Mouse (Mus musculus): ENCODE measurements around the gene Apoc3. TPM values are rescaled to one million over a fixed set of nuclear protein-coding genes. Genes with fewer than 3 reads are reported as not detected.
A peak's percentile ranks its signal among the peaks of the same experiment; 100 is the strongest.

Gene Apoc3
- total RNA-seq, 2 experiments from 2014 or later = 1.2 to 2.1 TPM

DNA sequence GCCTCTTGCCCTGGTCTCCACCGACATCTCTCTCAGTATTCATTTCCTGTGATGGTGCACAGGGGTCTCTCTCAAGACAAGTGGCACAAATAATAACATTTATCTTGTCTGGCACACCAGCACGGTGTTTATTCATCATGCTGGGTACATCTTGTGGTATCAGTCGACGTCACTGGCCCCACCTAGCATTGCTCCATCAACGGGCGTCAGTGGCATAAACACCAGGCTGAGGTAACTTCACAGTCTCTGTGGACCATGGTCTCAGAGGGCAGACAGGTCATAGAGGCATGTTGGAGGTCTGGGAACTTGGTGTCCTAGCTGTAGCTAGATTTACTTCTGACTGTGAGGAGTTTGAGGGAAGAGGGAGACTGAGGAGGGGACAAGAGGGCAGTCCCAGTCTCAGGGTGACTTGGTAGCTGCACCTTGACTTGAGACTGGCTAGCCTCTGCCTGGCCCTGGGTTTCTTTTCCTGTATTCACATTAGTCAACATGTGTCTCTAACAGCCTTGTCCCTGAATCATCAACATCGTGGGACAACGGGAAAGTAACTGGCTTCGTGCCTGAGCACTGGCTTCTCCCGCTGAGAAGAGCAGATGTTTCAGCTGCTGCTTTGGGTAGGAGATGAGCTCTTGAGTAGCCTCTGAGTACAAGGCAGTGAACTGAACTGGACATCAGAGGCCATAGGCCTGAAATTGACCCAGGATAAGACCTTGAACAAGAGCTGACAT lies 21.4 kb upstream of the Apoc3 start:
- Histone ChIP-seq H3K4me3 (no peak overlapping the region), H3K27ac (no peak overlapping the region)
- no peak for TF ChIP-seq CTCF (IDR thresholded peaks at IDR 0.05)
- intact Hi-C loops (cut with DNase I) = no loop called here
- DNase-seq (ENCODE audit: extremely low spot score in 1 of 2, low spot score in 2 of 2) = no peak

DNA sequence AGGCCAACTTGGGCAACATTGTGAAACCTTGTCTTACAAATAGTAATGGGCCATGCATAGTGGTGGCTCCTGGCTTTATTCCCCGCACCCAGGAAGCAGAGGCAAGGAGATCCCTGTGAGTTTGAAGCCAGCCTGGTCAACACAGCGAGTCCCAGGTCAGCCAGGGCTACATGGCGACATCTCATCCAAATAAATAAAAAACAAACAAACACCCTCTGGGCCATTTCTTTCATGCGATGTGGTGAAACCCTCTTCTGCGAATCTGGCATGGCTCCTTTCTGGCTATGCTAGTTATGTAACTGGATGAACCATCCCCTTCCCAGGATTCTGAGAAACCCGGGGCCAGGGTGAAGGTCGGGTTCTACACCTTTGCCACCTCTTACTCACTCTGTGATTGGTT lies 20.7 kb upstream of the Apoc3 start:
- TF ChIP-seq CTCF (IDR thresholded peaks at IDR 0.05) = no peak
- intact Hi-C loops (cut with DNase I) = no loop called here
- DNase-seq (ENCODE audit: extremely low spot score in 1 of 2, low spot score in 2 of 2) = no peak
- no peak overlapping the region for H3K27ac ChIP-seq
- no peak overlapping the region for H3K4me3 ChIP-seq

DNA sequence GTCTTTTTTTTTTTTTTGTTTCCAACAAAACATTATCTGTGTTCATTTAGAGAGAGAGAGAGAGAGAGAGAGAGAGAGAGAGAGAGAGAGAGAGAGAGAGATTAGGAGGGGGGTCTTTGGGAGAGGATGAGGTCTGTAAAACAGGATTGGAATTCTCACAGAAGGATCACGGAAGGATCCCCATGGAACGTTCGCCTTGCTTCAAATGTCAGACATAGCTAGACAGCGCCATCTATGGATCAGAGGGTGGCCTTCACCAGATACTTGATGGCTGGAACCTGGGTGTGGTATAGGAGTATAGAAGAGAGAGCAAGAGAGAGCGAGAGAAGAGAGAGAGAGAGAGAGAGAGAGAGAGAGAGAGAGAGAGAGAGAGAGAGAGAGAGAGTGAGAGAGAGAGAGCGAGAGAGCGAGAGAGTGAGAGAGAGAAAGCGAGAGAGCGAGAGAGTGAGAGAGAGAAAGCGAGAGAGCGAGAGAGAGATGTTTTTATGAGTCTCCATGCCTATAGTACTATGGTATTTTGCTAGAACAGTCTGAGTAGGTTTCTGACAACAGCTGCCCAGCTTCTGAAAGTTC lies 11.4 kb upstream of the Apoc3 start:
- peak; percentile 60 for TF ChIP-seq CTCF (IDR thresholded peaks at IDR 0.05)

DNA sequence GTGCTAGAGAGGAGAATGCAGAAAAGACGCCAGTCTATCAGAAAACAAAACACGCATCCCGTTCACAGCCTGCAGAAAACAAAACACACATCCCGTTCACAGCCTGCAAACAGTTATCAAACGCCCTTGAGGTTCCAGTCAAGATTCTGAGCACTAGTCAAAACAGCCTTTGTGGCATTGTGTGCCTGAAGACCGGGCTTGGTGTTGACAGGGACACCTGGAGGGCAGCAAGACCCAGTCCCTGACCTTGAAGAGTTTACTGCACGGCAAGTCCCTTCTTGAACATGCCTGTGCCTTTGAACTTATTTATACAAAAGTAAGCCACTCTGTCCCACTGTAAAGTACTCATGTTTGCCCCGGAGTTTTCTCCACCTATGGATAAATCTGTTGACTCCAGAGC lies 8.1 kb upstream of the Apoc3 start:
- intact Hi-C loops (cut with DNase I) = no loop called here
- H3K27ac ChIP-seq = no peak overlapping the region
- DNase-seq (ENCODE audit: extremely low spot score in 1 of 2, low spot score in 2 of 2) = no peak
- H3K4me3 ChIP-seq = no peak overlapping the region
- TF ChIP-seq CTCF (IDR thresholded peaks at IDR 0.05) = no peak

More for the DNA sequence above, 11.4 kb upstream of the Apoc3 start:
- peak; percentile 61 to 67 for DNase-seq (ENCODE audit: extremely low spot score in 1 of 2, low spot score in 2 of 2)
- Histone ChIP-seq H3K27ac (no peak overlapping the region), H3K4me3 (no peak overlapping the region)
- intact Hi-C loops (cut with DNase I) = loop anchor here (2.0 to 5.0 kb wide), 2 partner anchors 45 to 244 kb away; no protein-coding TSS in a partner anchor

DNA sequence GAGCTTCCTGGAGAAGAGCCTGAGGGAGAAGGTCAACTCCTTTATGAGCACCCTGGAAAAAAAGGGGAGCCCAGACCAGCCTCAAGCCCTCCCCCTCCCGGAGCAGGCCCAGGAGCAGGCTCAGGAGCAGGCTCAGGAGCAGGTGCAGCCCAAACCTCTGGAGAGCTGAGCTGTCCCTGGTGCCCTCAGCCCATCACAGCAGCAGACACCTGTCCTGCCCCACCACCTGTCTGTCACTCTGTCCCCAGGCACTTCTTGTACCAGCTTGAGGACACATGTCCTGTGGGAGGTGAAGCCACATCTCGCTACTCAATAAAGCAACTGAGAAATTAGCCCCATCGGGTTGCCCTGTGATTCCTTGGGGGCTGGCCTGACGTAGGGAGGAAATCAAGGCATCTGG lies 7.7 kb upstream of the Apoc3 start:
- Histone ChIP-seq H3K4me3 (no peak overlapping the region), H3K27ac (no peak overlapping the region)
- no peak for DNase-seq (ENCODE audit: extremely low spot score in 1 of 2, low spot score in 2 of 2)
- TF ChIP-seq CTCF (IDR thresholded peaks at IDR 0.05) = no peak
- intact Hi-C loops (cut with DNase I) = no loop called here

DNA sequence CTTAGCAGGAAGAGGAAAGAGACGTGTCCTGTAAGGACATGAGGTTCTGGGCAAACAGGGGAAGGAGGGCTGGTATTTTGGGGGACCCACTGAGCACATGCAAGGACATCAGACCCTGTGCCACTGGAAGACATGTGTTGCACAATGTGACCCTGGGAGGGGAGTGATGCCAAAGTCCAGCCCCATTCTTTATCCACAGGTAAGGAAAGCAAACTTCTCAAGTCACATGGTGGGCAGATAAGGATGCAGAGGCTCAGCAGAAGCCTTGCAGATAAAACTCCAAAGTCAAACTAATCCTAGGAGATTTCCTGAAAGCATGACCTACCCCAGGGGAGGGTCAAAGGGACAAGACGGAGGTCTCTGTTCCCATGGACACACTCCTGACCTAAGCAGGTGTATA lies 6.4 kb upstream of the Apoc3 start:
- no peak for DNase-seq (ENCODE audit: extremely low spot score in 1 of 2, low spot score in 2 of 2)
- TF ChIP-seq CTCF (IDR thresholded peaks at IDR 0.05) = no peak
- Histone ChIP-seq H3K27ac (no peak overlapping the region), H3K4me3 (no peak overlapping the region)
- intact Hi-C loops (cut with DNase I) = no loop called here

DNA sequence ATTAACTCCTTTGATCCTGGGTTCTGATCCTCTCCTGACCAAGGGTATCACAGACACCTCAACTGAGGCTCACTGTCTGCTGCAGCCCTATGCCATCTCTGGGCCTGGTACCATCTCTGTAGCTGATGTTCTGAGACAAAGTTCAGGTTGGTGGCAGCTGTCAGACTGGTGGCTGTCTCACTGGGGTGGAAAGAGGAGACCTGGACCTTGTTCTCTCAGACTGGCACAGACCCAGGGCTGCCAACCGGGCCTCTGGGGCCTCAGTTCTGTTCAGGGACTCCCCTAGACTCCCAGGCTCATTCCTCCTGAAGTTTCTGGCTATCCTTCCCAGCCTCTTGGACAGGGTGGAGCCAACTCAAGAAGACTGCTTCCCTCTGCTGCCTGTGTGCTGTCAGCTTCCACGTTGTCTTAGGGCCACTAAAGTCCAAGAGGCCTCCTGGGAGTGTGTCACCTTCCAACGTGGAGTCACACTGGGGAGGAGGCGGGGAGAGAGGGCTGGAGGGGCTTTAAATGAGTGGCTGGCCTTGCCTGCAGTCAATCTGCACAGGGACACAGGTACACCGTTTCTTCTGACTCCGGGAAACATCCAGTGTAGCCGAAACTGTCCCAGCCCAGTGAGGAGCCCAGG lies 5.2 kb upstream of the Apoc3 start, which contains the start of gene Apoa4:
TSS of gene Apoa4 (plus strand) at position 171 of the 628 bp plus-strand sequence.
- TF ChIP-seq CTCF (IDR thresholded peaks at IDR 0.05) = no peak
- DNase-seq (ENCODE audit: extremely low spot score in 1 of 2, low spot score in 2 of 2) = no peak
- intact Hi-C loops (cut with DNase I) = no loop called here
- H3K4me3 ChIP-seq = no peak within 1 kb of the TSS
- no peak within 1 kb of the TSS for H3K27ac ChIP-seq

DNA sequence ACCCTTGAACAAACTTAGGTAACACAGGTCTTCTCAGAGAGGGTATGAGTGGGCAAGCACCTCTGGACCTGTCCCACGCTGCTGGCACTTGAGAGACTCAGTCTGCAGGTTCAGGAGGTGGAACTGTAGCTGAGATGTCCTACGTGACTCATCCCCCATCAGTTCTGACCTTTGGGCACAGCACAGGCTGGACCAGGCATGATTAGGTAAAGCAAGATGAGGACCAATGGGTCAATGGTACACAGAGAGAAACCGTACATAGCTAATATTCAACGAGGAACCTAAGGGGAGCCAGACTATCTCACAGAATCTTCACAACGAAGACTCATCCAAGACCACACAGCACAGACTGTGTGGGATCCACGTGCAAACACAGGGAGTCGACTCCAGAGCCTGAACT lies 3.4 kb upstream of the Apoc3 start:
- no peak overlapping the region for H3K27ac ChIP-seq
- TF ChIP-seq CTCF (IDR thresholded peaks at IDR 0.05) = no peak
- no peak for DNase-seq (ENCODE audit: extremely low spot score in 1 of 2, low spot score in 2 of 2)
- intact Hi-C loops (cut with DNase I) = no loop called here
- H3K4me3 ChIP-seq = no peak overlapping the region

DNA sequence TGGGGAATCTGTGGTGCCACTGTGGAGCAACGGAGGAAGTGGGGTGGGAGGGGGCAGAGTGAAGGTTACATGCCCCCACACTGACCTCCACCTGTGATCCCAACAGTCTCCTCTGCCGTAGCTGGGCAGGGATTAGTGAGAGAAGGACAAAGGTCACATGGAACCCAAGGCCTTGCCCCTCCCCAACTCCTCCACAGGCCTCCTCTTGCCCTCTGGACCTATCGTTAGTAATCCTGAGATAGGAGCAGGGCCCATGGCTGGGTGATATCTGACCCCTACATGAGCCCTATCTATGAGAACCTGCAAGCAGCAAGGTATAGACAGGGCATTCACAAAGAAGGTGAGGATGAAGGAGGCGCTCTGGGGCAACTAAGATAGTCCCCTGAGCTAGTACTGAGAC lies 213 bp upstream of the Apoc3 start:
- TF ChIP-seq CTCF (IDR thresholded peaks at IDR 0.05) = no peak
- no peak for DNase-seq (ENCODE audit: extremely low spot score in 1 of 2, low spot score in 2 of 2)
- intact Hi-C loops (cut with DNase I) = no loop called here
- Histone ChIP-seq H3K27ac (no peak overlapping the region), H3K4me3 (no peak overlapping the region)

DNA sequence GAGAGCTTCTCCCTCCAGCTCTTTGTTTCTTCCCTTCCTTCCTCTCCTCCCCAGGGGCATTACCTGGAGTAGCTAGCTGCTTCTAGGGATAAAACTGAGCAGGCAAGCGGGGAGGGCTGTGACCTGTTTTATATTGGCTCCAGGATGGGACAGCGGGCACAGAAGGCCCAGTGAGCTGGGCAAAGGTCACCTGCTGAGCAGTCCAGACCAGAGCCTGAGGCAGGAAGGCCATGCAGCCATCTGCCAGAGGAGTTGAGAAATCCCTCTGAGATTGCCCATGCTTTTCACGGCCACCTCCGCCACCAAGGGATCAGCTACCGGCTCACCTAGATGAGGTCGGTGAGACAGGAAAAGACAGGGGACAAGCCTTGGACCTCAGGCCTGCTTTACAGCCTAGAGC lies 240 bp downstream of the Apoc3 start:
- intact Hi-C loops (cut with DNase I) = no loop called here
- no peak for TF ChIP-seq CTCF (IDR thresholded peaks at IDR 0.05)
- DNase-seq (ENCODE audit: extremely low spot score in 1 of 2, low spot score in 2 of 2) = no peak
- Histone ChIP-seq H3K4me3 (no peak overlapping the region), H3K27ac (no peak overlapping the region)

DNA sequence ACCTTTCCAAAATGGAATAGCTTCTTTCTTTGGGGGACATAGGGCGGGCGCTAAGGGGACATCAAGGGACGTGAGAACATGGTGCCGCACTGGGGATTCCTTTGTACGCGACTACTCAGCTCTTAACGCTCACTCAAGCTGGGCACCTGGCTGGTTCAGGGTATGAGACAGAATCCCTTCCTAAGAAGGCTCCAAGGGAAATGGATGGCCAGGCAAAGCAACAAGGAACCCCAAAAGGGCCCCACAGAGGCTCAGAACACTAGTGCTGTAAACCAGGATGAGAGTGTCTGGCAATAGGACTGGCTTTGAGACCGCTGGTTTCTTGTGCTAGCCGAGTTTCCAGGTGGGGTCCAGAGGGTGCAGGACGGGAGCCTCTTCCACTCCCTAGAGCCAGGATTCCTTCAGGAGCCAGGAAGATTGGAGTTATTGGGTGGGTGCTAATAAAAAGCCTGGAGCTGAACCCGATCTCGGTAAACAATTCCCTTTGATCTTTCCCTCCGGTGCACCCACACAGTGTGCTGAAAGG lies 4.9 kb downstream of the Apoc3 start:
- intact Hi-C loops (cut with DNase I) = loop anchor here (1.0 kb wide), 1 partner anchor 245 kb away; no protein-coding TSS in a partner anchor
- H3K27ac ChIP-seq = peak overlapping the region; percentile 78
- DNase-seq (ENCODE audit: extremely low spot score in 1 of 2, low spot score in 2 of 2) = no peak
- H3K4me3 ChIP-seq = peak overlapping the region; percentile 52
- no peak for TF ChIP-seq CTCF (IDR thresholded peaks at IDR 0.05)
